Mouse (Mus musculus): Measurements from ENCODE around the gene Cyb5r1. TPM values are rescaled to one million over a fixed set of nuclear protein-coding genes. Genes with fewer than 3 reads are reported as not detected.

Gene Cyb5r1
- total RNA-seq (2015; ENCODE audit: low replicate concordance) = 31.8 and 39.6 TPM in 2 replicates
- total RNA-seq (2017; ENCODE audit: low replicate concordance) = 26.8 and 53.9 TPM in 2 replicates

DNA sequence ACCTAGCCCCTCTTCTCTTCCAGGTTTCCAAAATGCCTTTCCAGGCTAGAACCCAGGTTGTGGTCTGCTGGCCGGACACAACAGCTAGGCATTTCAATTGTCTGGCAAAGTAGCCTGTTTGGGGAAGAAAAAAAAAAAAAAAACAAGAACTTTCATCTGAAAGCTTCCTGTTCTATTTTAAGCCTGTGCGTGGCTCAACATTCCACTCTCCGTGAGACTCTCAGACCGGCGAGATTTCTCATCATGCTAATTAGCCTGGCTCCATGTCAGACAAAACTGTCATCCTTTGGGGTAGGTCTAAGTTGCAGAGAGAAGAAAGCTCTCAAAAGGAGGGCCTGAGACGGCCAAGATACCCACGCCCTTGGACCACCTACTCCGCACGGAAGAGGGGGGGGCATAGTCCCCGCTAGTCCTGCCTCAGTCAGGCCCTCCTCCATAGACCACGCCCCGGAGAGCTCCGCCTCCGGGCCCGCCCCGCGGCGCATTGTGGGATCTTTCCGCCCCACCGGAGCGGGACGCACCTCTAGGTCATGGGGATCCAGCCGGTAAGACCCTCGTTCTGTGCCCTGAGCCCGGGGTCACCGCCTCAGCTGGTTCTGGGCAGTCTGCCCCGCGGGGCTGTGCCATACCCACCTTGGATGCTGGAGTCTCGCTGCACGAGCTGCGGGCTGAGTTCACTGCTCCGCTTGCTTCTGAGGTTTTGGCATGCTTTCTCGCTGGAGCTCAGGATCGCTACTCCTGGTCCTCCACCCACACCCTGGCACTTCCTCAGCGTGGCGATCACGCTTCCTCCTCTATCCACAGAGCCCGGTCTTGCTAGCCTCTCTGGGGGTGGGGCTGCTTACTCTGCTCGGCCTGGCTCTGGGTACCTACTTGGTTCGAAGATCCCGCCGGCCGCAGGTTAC lies at the start of gene Cyb5r1:
Gene Cyb5r1 (plus strand): TSS at position 51 of the 905 bp plus-strand sequence.
- ATAC-seq (replicated peaks; ENCODE audit: low FRiP score, poor library complexity, severe bottlenecking) = peak; percentile 99

DNA sequence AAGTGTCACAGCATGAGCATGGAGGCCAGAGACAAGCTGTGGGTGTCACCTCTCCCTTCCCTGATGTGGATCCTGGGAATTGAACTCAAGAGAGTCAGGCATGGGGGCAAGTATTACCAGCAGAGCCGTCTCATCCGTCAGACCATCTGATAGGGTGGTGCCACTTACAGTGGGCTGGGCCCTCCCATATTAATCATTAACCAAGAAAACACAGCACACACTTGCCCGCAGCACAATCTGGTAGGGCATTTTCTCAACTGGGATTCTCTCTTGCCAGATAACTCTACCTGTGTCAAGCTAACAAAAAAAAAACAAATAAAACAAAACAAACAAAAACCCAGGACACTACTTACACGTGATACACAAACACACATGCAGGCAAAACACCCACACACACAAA lies 47.9 kb upstream of the Cyb5r1 start:
- no peak for ATAC-seq (replicated peaks; ENCODE audit: low FRiP score, poor library complexity, severe bottlenecking)

DNA sequence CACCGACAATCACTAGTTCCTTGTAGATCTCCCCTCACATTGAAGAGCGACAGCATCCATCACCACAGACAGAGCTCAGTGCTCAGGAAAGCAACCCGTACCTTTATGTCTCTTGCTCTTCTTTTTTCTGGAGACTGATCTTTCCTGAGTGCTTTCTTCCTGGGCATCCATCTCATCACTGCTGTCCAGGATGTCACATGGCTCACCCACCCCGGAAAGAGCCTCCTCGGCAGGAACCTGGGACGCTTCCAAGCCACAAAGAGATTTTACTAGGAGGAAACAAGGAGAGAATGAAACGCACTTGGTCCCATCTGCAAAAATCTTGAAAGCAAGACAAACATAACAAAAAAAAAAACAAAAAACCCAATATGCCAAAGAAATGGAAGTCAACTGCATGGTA lies 44.7 kb upstream of the Cyb5r1 start:
- ATAC-seq (replicated peaks; ENCODE audit: low FRiP score, poor library complexity, severe bottlenecking) = no peak

DNA sequence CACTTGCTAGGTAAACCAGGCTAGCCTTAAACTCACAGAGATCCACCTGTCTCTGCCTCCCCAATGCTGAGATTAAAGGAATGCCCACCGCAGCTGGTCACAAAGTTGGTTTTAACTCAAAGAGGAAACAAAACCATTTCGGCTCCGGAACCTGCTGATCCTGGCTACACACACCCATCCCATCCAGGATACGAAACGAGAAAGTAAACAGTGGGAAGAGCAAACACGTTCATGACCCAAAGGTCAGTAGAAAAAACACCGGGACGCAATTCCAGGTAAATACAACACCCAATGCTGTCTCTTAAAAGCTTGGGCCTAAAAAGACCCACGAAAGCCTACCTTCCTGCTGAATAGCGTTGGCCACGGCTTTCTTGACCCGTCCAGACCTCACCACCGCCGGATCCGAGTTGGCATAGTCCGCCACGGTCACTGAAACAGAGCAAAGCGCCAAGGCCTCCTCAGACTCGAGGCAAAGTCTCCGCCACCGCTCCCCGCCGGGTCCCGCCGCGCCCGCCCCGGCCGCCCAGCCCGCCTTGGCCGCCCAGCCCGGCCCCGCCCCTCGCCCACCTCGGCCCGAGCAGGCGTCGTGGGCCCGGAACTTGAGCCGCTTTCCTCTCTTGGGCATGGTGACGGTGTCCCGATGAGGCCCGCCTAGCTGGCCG lies 44.0 kb upstream of the Cyb5r1 start:
- ATAC-seq (replicated peaks; ENCODE audit: low FRiP score, poor library complexity, severe bottlenecking) = peak; percentile 65

DNA sequence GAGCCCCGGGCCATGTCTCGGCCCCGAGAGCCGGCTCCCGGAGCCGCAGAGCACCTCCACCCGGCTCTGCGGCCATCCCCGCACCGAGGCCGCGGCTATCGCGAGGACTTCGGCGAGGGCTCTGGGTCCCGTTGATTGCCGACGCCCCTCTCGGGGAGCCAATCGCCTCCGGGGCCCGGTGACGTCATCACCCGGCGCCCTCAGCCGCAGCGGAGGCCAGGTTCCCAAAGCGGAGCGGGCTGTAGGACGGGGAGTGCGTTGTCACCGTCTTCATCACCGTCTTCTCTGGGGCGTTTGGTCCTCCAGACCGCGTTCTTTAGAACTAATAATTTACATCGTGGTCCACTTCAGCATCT lies 43.5 kb upstream of the Cyb5r1 start, which contains the start of gene Tmem183a:
Gene Tmem183a (minus strand): TSS at position 123 of the 356 bp plus-strand sequence.
- ATAC-seq (replicated peaks; ENCODE audit: low FRiP score, poor library complexity, severe bottlenecking) = peak; percentile 98

DNA sequence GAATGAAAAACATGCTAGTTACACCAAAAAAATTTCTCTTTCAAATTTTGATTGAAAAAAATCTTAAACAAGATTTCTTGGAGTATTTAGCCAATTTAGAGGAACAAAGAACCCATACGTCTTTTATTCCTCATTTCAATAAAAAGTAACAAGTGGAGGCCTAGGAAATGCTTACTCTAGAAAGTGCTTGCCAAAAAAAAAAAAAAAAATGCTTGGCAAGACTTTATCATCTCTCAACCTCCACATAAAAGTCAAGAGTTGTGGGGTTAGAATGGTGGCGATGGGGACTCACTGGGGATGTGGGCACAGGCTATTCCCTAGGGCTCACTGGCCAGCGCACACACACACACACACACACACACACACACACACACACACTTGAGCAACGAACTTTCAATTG lies 42.2 kb upstream of the Cyb5r1 start:
- ATAC-seq (replicated peaks; ENCODE audit: low FRiP score, poor library complexity, severe bottlenecking) = no peak

DNA sequence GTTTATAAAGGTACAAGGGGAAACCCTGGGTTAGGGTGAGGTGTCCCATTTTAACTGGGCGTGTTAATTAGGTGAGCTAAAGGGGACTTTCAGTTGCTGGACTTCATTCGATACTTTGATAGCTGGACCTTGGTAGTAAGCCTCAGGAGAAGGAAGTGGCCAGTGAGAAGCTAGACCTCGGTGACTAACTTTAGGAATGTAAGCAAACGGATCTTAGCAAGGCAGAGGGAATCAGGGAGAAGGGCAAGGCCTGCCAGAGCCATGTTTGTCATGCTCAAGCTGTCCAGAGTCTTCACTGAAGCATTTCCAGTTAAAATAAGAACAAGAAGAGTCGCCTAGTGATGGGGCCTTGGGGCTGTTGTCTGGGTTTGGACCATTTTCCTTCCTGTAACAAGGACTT lies 39.9 kb upstream of the Cyb5r1 start:
- no peak for ATAC-seq (replicated peaks; ENCODE audit: low FRiP score, poor library complexity, severe bottlenecking)

DNA sequence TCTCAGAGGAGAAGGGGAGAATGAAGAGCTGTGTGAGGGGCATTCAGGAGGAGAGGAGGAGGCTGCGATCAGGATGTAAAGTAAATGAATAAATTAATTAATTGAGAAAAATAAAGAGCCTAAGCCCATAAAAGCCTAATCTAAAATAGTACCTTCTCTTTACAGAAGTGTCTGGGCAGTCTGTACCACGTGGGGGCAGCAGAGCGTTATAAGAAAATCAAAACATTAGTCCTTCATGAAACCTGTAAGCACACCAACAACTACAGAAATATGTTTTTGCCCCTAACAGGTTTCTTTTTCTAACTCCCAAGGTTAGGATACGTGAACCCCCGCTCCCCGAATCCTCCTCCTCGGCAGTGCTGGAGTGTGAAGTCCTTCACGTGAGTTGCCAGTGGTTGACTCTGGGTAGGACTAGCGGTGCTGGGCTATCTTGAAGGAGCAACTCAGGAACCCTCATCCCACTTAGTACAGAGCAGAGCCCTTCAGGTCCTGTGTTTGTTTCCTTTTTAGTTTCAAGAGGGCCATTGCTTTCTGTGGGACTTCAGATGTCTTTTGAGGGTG lies 36.5 kb upstream of the Cyb5r1 start:
- ATAC-seq (replicated peaks; ENCODE audit: low FRiP score, poor library complexity, severe bottlenecking) = peak; percentile 83

DNA sequence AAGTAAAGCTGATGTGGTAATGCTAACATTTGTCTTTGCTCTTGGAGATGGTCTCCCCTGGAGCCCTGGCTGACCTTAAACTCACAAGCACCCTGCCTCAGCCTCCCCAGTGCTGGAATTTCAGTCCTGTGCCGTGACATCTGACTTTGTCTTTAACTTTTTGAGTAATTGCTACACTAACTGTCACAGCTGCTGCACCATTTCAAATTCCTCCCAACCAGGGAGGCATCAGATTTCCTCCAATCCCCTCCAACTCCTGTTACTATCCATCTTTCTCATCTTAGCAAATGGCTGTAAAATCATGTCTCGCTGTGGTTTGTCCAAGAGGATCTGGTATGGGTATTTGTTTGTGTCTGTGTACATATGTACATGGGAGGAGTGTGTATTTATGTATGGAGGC lies 31.2 kb upstream of the Cyb5r1 start:
- no peak for ATAC-seq (replicated peaks; ENCODE audit: low FRiP score, poor library complexity, severe bottlenecking)

DNA sequence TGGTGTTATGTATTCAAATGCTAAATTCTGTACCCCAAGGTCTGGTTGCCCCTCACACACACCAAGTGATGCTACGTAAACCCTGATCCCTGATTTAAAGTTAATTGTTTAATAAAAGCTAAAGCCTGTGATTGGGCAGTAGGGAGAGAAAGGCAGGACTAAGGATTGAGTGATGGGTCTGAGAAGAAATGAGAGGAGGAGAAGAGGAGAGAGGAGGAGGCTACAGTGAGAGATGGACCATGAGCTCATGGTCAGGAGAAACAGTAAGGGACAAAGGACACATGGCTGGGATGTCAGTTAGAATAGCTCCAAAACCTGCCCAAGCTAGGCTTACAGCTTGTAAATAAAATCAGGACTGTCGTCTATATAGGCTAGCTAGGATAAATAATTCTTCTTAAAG lies 24.3 kb upstream of the Cyb5r1 start:
- no peak for ATAC-seq (replicated peaks; ENCODE audit: low FRiP score, poor library complexity, severe bottlenecking)

DNA sequence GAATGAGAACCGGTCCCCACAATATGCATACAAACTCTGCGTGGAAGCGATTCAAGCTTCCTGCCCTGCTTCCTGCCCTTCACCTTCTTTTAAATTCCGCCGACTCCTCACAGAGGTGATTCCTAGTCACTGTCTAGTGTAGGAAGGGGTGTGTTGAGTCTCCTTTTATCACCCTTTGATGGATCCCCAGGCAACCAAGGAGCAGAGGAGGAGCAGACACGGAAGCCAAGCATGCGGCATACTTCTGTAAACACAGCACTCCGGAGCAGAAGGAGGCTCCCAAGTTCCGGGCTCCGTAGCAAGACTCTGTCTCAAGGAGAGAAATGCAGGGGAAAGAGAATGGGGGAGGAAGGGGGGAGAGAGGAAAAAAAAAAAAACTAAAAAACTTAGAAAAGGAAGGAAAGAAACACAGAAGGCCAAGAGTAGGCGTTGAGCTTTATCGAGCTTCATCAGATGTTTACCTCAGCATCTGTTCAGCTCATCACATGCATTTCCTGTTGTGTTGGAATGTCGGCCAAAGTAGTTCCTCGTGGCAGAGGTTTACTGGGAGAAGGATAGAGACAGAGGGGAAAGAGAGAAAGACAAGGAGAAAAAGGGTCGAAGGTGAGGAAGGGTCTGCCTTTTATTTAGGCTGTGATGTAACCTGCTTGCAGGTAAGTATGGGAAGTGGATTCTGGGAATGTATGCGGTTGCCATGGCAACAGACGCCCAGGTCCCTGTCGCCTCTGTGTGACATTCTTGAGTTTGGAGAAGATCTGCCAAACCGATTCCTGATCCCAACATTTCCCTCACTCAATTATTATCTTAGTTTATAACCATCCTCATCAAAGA lies 23.3 kb upstream of the Cyb5r1 start:
- ATAC-seq (replicated peaks; ENCODE audit: low FRiP score, poor library complexity, severe bottlenecking) = 0 out of 2 replicates have a peak, but pooled peaks have one; percentile 29

DNA sequence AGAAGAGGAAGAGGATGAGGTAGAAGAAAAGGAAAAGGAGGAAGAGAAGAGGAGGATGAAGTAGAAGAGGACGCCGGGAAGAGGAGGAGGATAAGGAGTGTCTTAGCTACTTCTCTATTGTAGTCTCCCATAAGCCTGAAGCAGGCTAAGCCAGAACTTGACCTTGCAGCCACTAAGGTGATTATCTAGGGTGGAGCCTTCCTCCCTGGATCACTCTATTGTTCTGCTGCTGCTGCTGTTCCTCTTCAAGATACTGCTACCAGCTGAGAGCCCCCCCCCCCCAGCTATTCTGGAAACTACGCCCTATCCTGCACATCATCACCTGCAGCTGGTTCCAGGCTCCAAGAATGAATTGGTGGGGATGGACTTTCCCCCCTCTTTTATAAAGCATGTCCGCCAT lies 20.8 kb upstream of the Cyb5r1 start:
- no peak for ATAC-seq (replicated peaks; ENCODE audit: low FRiP score, poor library complexity, severe bottlenecking)

DNA sequence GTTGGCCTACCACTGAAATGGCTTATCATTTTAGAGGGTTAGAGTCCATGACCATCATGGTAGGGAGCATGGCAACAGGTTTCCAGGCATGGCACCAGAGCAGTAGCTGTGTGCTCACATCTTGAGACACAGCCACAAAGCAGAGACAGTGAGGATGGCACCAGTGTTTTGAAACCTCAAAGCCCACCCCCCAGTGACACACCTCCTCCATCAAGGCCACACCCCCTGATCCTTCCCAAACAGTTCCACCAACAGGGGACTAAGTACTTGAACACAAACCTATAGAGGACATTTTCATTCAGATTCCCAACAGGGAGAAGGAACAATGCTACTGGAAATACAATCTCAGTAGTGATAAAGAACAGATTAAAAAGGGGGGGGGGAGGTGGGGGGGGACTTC lies 20.2 kb upstream of the Cyb5r1 start:
- ATAC-seq (replicated peaks; ENCODE audit: low FRiP score, poor library complexity, severe bottlenecking) = no peak

DNA sequence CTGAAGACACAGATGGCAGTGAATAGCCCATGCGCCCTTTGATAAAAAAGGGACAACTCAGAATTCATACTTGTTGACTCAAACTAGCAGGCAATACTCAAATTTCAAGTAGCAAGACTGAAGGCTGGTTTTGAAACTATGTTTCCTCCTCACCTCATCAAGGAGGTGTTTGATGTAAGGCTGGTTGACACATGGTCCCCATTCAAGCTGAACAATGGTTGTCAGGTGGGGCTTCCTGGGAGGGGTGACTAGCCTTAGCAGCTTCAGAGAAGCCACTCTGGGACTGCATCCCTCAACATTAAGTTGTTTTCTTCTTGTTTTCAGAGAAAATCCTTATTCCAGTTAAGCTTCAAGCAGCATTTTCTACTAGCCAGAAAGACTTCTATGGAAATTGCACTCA lies 19.7 kb upstream of the Cyb5r1 start, which contains the start of gene 4933406M09Rik:
Gene 4933406M09Rik (plus strand): TSS at position 275 of the 400 bp plus-strand sequence.
- ATAC-seq (replicated peaks; ENCODE audit: low FRiP score, poor library complexity, severe bottlenecking) = no peak

DNA sequence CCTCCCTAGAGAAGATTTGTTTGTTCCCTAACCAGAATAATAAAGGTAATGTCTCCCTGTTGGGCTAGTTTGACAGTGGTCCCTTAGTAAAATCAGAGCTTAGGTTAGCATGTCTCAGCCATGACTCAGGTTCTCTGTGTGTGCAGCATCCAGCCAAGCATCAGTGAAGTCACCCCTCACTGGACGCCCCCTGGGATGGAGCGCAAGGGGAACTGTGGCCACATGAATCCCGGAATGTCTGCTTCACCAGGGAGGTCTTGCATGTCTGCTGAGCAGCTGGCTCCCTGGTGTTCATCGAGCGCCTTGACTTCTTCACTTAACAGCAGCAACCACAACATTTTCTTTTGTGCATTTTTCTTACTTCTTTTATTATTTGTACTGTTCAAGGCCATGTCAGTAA lies 11.5 kb upstream of the Cyb5r1 start:
- ATAC-seq (replicated peaks; ENCODE audit: low FRiP score, poor library complexity, severe bottlenecking) = no peak

DNA sequence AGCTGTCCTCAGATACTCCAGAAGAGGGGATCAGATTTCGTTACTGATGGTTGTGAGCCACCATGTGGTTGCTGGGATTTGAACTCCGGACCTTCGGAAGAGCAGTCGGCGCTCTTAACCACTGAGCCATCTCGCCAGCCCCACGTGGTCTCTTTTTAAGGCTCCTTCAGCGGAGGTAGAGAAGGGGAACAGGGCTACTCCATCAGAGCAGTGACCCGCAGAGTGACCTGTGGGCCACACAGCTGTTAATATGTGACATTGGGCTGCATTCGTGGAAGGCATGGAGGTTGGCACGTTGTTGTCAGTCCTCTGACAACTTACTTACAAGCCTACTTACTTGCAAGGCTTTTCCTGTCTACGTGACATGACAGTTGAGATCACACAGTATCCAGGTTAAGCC lies 7.1 kb upstream of the Cyb5r1 start:
- no peak for ATAC-seq (replicated peaks; ENCODE audit: low FRiP score, poor library complexity, severe bottlenecking)

DNA sequence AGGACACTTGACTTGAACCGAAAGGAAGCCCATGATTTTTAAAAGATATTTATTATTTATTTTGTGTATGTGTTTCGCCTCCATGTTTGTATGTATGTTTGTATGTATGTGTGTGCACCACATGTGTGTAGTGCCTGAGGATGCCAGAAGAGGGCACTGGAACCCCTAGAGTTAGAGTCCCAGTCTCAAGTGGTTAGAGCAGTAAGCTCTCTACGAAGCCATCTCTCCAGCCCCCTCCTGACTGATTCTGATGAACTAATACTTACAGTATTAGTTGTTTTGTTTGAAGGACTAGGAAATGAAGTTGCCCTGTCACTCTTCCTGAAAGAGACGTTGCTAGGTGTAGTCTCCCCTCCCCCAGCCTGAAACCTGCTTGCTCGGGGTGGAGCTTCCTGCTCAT lies 5.6 kb upstream of the Cyb5r1 start:
- 0 out of 2 replicates have a peak, but pooled peaks have one; percentile 46 for ATAC-seq (replicated peaks; ENCODE audit: low FRiP score, poor library complexity, severe bottlenecking)

DNA sequence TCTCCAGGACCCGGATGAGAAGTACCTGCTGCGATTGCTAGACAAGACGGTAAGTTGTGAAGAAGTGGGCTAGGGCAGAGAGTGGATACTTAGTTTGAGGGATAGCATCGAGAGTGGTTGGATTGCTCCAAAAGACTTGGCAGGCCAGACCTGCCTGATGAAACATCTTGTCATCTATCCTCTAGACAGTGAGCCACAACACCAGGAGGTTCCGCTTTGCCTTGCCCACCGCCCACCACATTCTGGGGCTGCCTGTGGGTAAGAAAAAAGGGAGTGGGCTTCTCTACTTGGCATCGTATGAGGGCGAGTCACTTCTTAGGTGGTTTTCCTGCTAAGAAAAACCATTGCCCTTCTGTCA lies 1.0 kb downstream of the Cyb5r1 start:
- no peak for ATAC-seq (replicated peaks; ENCODE audit: low FRiP score, poor library complexity, severe bottlenecking)

DNA sequence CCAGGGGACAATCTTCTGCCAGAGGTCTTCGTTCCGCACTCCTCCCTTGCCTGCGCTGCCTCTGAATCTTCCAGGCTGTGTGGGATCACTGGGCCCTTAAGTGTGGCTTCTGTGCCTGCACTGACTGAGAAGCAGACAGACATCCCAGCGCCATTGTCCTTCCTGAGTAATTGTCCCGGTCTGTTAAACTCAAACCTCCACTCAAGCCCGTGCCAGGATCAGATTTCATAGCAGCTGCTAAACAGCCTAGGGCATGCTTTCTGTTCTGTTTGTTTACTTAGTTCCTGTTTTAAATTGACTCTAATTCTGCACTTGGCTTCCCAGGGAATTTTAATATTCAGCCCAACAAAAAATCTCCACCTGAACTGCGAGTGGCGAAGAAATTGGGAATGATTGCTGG lies 2.7 kb downstream of the Cyb5r1 start:
- no peak for ATAC-seq (replicated peaks; ENCODE audit: low FRiP score, poor library complexity, severe bottlenecking)

All from erythroblast, adult 5-6 weeks (primary cell).